Mouse (Mus musculus) T-helper 1 cell (primary cell): Measurements from ENCODE around the gene Rnf115.
"Not testable (repeated sequence)": the region's sequence is repeated elsewhere in the genome, so short reads cannot be mapped to it uniquely, and the experiment has no call there.

Experiments used
- in situ Hi-C: fragments of 300-600 bp; cut with MboI, MseI; formaldehyde crosslinking; loops from one replicate; pipeline ENCODE4 v1.15.1; 2025; ENCODE audit warnings: high pct_unique_total_duplicates

Rnf115 gene

GRCm38 (mm10) chr3:96707903-96708683 is 19.4 kb upstream of the Rnf115 start, which contains the start of gene Nudt17:
Gene Nudt17 (minus strand): TSS chr3:96708562.
- in situ Hi-C loops = no loop called here

GRCm38 (mm10) chr3:96708684-96709064 is 18.8 kb upstream of the Rnf115 start:
- in situ Hi-C loops = no loop called here

GRCm38 (mm10) chr3:96714286-96714685 is 13.2 kb upstream of the Rnf115 start:
- in situ Hi-C loops = no loop called here

GRCm38 (mm10) chr3:96715854-96716253 is 11.6 kb upstream of the Rnf115 start:
- in situ Hi-C loops = no loop called here

GRCm38 (mm10) chr3:96719173-96719572 is 8.3 kb upstream of the Rnf115 start:
- in situ Hi-C loops = no loop called here

- in situ Hi-C loops = no loop called here
These were observed 567 bp downstream of the Rnf115 start for GRCm38 (mm10) chr3:96727828-96728633.

GRCm38 (mm10) chr3:96728634-96729402 is 1.4 kb downstream of the Rnf115 start:
- in situ Hi-C loops = no loop called here

GRCm38 (mm10) chr3:96729403-96729784 is 1.9 kb downstream of the Rnf115 start:
- in situ Hi-C loops = no loop called here

- in situ Hi-C loops = no loop called here
These were observed 3.3 kb downstream of the Rnf115 start for GRCm38 (mm10) chr3:96730785-96731184.

GRCm38 (mm10) chr3:96733984-96734383 is 6.5 kb downstream of the Rnf115 start:
- in situ Hi-C loops = no loop called here

GRCm38 (mm10) chr3:96735200-96735599 is 7.7 kb downstream of the Rnf115 start:
- in situ Hi-C loops = no loop called here

- in situ Hi-C loops = no loop called here
These were observed 9.7 kb downstream of the Rnf115 start for GRCm38 (mm10) chr3:96737013-96737740.

GRCm38 (mm10) chr3:96737995-96738394 is 10.5 kb downstream of the Rnf115 start:
- in situ Hi-C loops = no loop called here

GRCm38 (mm10) chr3:96740279-96740678 is 12.8 kb downstream of the Rnf115 start:
- in situ Hi-C loops = not testable (repeated sequence)

- in situ Hi-C loops = no loop called here
These were observed 16.9 kb downstream of the Rnf115 start for GRCm38 (mm10) chr3:96744348-96744747.

- in situ Hi-C loops = no loop called here
These were observed 19.4 kb downstream of the Rnf115 start for GRCm38 (mm10) chr3:96746829-96747228.

- in situ Hi-C loops = no loop called here
These were observed 28.5 kb downstream of the Rnf115 start for GRCm38 (mm10) chr3:96755935-96756334.

GRCm38 (mm10) chr3:96757691-96758090 is 30.2 kb downstream of the Rnf115 start:
- in situ Hi-C loops = no loop called here

GRCm38 (mm10) chr3:96759695-96760094 is 32.2 kb downstream of the Rnf115 start:
- in situ Hi-C loops = loop anchor here (5.0 kb wide), 1 partner anchor 57 kb away; no protein-coding TSS in a partner anchor

- in situ Hi-C loops = loop anchor here (5.0 kb wide), 1 partner anchor 62 kb away; no protein-coding TSS in a partner anchor
These were observed 37.1 kb downstream of the Rnf115 start for GRCm38 (mm10) chr3:96764528-96764927.

GRCm38 (mm10) chr3:96769971-96770370 is 42.5 kb downstream of the Rnf115 start:
- in situ Hi-C loops = no loop called here
